Mouse (Mus musculus): ENCODE measurements around the gene Rapgef2.

GRCm38 (mm10) chr3:79178070-79178469 is 108.2 kb downstream of the Rapgef2 start:
- TF ChIP-seq CTCF (IDR thresholded peaks at IDR 0.05; ENCODE audit: low read depth) (no peak), EP300 (IDR thresholded peaks at IDR 0.05; ENCODE audit: low read depth) (no peak)

Data from liver, embryonic 14.5 days (tissue).